Mouse (Mus musculus) inflammation-experienced regulatory T-cells, adult 6 months (primary cell): ENCODE data around the gene Rad51b. TPM values are rescaled to one million over a fixed set of nuclear protein-coding genes. Genes with fewer than 3 reads are reported as not detected.
"Not testable (repeated sequence)": the region's sequence is repeated elsewhere in the genome, so short reads cannot be mapped to it uniquely, and the experiment has no call there.

ENCODE experiments used
- ATAC-seq: one replicate; pipeline ENCODE4 v1.8.0; 2017
- polyA plus RNA-seq, 3 experiments: library from polyadenylated mRNA; unstranded; fragments of 100-300 nt; shearing (Covaris generic); gene quantifications; one replicate each; pipeline ENCODE4 v1.2.1; 2017

Gene Rad51b
- polyA plus RNA-seq: 1 to 10 TPM; 1.2 to 4.0 (median 3.4) TPM

DNA sequence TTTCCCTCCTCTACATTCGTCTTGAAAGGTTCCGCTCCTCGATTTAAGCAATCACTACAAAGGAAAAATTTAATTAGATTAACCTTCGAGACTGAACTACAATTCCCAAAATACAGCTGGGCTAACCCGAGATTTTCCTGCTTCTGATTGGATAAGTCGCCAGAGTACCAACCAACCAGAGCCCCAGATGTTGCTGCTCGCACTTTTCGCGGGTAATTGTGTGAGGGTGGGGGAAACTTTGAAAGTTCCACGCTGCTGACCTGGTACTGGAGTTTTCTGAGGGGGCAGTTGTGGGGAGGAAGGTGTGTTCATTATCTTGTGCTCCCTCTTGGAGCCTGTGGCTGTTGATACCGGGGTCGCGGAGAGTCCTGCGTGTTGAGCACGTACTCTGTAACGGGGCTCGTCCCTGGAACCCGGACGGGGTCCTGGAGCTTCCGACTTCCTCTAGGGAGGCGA lies at the start of gene Rad51b:
Gene Rad51b (plus strand): TSS at position 162 of the 456 bp plus-strand sequence.
- ATAC-seq: peak; percentile 79

DNA sequence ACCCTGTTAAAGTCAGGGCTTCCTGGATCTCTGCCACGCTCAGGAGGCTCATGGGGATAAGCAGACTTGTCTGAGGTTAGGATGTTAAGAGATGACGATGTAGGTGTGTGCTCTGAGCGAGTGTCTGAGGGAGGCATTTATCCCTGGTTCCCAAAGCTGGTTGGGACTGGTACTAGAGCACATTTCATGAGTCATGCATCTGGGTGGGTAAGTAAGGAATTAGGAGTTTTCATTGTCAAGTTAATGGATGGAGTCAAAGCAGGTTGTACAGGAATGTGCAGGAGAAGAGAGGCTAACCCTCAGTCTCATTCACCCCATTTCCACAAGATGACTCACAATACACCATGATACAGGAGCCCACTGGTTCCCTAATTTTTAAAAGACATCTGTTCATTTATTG lies 49.0 kb upstream of the Rad51b start:
- no peak for ATAC-seq

DNA sequence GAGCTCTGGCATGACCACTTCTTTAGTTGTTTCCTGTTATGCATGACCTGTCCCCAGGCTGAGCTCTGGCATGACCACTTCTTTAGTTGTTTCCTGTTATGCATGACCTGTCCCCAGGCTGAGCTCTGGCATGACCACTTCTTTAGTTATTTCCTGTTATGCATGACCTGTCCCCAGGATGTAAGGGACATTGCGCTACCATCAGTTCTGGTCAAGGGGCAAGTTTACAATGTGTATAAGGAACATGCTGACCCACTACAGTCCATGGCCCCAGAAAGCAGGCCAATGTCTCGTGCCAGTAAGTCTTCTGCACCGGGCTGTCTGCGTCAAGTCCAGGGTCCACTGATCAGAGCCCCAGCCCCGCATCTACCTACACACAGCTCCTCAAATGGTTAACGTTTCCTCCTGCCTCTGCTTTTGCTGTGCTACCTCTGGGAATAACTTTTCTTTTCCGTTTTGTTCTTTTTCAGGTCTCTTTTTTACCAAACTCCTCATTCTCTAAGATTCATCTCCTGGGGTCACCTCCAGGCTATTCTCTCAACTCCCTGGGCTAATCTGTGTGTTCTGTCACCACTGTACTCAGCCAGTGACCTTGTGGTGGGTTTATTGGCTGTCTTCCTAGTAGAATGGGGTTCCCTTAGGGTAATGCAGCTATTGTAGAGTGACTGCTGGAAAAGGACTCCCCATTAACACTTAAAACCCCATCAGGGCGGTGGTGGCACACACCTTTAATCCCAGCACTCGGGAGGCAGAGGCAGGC lies 43.6 kb upstream of the Rad51b start:
- ATAC-seq: no peak

DNA sequence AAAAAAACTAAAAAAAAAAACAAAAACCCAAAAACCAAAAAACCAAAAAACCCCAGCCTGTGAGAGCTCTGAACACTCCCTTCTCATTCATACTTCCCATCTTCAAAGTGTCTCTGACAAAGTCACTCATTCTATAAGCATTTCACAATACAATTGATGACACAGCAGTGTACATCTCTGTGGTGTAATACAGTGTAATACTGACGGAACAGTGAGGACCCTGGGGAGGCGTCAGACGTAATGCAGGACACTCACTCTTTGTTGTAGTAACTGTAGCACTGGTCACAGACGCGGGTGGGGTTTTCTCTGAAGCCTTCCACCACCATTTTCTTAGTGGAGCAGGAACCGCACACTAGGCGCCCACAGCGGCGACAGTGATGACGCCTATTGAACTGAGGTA lies 42.1 kb upstream of the Rad51b start:
- no peak for ATAC-seq

DNA sequence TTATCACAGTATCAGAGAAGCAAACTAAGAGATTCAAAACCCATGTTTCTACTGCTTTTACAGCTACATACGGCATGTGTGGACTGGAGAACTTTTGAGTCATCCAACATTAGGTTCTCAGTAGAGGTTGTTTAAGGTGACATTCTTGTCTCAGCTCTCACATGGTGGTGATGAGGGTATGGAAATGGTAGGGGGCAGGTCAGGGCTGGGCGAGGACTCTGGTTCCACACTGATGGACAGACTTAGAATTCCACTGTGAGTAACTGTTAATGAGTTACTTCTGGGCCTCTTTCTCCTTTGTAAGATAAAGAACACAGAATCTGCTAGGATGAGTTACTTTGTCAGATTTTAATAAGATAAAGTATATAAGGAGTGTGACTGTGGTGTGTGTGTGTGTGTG lies 36.9 kb upstream of the Rad51b start:
- ATAC-seq: no peak

DNA sequence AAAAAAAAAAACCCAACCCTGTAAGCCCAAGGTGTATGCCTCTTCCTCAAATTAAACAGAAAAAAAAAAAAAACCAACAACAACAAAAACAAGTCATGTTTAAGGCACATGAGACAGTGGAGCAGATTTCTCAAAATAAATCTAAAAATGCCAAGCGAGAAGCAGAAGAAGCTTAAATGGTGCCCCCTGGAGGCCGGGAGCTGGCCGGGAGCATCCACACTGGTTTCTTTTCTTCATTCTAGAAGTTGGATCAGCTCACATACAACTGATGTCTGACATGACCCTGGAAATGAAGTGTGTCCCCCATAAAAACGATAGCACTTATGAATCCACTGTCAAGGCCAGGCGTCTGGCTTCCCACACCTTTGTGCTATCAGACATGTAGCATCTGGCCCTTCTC lies 36.0 kb upstream of the Rad51b start:
- ATAC-seq: no peak

DNA sequence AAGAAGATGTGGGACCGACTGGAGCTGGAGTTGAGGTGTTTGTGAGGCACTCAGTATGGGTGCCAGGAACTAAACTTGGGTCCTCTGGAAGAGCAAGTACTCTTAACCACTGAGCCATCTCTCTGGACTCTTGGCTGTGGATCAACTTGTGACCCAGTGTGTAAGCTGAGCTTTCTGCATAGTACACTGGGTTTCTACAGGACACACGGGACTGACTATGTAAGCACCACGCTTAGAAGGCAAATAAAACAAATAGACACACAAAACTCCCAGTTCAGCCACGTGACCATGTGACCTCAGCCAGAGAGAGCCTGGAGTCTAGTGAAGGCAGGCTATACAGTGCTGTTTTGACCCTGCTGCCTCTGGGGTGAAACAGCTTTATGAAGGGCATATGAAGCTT lies 24.5 kb upstream of the Rad51b start:
- ATAC-seq: no peak

DNA sequence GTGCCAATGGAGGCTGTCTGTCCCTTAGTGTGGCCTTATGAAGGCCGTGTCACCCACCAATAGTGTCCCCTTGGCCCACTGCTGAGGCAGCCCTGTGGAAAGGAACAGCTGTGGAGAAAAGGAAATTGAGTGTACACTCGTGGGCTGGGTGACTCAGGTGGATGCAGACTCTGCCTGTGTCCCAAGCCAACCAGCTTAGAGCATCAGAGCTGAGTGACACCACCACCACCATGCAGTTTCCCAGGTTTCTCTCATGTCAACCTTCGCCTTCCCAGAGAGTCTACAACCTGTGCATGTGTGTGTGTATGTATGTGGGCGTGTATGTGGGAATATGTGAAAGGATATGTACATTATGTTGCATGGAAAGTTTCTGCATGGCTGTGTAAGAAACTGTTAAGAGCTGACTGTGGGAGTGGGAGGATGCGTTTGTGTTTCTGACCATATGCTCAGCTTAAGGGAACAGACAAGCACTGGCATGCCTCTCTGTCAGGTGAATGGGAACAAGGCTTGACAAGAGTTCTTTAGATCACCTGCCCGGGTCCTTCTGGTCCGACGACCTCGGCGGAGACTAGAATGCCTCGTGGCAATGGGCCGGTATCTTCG lies 17.5 kb upstream of the Rad51b start:
- ATAC-seq: no peak

DNA sequence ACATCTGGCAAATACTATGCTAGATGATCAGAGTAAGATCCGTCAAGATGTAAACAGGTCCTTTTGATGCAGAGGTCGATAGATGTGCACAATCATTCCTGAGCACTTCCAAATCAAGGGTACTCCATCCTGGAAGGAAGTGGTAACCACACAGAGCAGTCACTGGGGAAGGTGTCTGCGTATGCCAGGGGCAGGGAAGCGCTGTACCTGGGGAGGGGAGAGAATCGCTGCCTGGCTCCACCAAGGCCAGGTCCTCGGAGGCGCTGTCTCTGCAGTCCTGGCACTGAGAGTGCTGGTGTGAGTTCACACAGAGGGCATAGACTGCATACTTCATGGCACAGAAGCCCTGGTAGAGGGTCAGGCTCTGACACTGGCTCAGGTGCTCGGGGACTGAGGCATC lies 14.5 kb upstream of the Rad51b start:
- no peak for ATAC-seq

DNA sequence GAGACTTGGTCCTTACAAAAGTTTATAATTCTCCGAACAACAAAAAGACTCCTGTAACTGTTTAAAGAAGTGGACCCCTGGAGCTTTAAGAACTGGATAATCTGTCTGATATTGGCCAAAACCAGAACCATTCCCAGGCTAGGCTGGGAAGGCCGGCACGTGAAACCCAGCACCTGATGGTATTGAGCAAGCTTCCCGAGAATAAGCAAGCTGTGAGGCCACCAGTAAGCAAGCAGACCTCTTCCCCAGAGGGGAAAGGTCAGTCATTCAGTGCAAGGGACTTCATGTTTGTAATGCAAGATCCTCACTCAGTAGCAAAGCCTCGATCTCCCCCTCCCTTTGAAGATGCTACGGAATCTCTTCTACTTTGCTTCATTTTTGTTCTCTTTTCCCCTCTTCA lies 4.2 kb upstream of the Rad51b start:
- no peak for ATAC-seq

DNA sequence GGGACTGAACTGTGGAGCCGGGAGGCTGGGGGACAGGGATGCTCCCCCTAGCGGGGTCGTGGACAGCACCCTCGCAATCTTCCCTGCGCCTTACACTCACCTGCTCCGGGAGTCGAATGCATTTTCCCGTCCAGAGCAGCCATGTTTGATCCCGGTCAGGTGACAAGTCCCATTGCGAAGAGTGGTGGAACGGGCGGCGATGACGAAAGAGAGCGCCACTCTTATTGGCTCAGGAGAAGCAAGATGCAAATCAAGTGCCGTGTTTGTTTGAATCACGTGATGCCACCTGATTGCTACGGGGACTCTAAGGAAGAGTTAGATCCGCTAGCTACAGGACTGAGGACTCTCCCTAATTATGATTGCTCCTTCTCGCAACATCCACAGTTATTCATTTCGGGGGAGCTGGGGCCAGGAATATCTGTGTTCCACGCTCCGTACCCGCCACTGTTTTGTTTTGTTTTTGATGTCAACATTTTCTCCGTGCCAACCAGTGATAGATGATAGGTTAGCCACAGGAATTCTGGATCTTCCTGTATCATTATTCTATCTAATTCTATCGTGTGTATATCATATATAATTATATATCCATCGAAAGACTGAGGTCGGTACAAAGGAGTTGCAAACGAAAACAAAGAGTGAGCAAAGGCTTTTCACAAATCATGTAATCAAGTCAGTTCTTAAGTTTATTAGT lies 811 bp upstream of the Rad51b start, which contains the start of gene Zfyve26:
Gene Zfyve26 (minus strand): TSS at position 179 of the 691 bp plus-strand sequence.
- ATAC-seq: peak; percentile 90

DNA sequence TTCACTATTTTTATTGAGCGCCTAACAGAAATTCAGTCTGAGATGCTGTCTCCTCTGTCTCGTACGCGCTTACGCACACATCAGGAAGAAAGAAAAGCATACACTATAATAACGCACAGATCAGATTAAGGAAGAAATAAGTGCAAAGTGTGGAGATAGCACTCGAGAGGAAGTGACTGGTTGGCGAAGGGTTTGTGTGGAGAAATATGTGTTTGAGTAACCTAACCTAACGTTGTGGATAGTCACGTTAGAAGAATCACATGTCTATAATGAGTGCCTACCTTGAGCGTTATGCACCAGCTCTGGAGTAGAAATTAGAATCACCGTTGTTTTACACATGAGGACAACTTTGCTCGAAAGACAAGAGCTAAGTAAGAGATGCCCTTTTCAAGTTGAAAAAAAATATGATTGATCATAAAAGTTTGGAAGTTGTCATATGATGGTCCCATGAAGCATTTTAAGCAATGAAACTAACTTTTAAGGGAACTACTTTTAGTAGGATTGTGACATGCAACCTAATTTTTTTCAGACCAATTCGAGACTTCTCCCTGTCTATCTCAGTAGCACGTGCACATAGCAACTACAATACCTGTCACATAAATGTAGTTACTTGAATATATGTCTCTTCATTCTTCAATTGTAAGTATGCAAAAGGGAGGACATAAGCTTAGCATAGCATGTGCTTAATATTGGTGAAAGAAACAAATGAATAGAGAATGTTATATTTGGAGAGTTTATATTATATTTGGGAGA lies 978 bp downstream of the Rad51b start:
- ATAC-seq: no peak

DNA sequence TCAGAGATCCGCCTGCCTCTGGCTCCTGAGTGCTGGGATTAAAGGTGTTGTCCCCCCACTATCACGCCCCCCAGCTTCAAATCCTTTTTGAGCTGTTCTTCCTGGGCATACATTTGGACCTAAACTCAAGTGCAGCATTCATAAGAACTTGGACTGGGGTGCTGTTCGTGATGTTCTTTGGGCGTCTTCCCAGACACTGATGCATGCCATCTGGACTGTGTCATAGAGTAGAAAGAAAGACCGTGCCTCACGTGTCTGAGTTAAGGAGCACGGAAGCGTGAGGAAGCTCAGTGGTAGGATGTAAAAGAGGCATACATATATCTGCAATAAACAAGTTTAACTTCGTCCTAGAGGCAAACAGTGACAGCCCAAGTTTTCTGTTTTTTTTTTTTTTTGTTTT lies 4.7 kb downstream of the Rad51b start:
- ATAC-seq: no peak

DNA sequence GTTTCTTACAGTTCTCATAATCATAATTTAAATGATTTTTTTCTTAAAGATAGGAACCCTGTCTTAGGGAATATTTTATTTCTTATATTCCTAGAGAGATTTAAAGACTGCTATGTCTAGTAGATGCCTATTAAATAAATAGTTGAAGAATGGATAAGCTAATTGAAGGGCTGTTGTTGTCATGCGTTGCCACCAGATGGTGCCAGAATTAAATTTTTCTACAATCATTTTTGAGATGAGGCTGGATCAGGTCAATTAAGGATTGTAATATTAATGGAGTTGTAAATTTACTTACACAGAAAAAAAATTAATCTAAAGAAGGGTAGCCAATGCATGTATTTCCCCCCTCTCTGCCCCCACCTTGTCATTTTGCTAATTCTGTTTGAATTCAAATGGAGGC lies 8.0 kb downstream of the Rad51b start:
- ATAC-seq: no peak

DNA sequence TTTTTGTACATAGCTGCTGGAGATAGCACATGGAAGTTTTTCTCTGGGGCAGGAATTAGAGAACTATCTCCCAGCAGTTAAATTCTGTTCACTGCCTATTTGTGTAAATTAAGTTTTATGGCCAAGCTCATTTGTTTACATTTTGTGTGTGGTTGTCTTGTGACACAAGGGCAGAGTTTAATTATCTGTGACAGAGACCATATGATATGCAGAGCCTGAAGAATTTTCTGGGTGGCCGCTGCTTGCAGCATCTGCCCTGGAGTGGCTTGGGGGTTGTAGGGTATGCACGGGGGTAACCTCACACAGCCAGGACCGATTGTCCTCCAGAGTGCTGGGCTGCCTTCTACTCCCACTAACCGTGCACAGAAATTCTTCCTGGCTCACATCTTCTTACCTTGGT lies 8.9 kb downstream of the Rad51b start:
- ATAC-seq: no peak

DNA sequence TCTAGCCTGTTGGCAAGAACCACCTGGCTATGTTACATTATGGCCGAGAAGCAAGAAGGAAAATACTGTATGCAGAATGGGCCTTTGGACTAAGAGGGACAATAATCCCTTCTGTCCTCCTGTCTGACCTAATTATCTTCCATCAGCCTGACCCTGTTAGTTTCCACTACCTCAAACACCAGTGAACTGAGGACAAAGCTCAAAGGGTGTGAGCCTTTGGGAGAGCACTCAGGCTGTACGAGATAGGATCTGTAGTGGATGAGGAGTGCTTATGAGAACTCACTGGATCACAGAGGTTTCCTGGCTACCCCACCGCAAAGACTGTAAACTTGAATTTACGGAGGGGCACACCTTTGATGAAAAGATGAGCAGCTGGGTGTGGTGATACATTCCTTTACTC lies 16.6 kb downstream of the Rad51b start:
- no peak for ATAC-seq

DNA sequence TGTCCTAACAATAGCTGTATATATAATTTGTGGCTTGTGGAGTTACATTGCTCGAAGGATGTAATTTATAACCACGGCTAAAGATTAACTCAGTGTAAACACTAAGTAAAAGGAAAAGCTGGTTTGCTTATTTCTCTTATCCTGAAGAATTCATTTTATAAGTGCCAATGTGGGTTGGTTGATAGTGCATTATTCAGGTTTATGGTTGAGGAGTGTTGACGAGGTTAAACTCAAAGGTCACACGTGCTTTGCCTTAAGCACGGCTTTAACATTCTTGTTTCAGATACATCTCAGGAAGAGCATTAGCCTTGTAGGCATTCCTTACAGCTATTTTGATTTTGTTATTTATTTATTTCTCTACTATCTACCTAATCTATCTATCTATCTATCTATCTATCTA lies 20.3 kb downstream of the Rad51b start:
- ATAC-seq: no peak

DNA sequence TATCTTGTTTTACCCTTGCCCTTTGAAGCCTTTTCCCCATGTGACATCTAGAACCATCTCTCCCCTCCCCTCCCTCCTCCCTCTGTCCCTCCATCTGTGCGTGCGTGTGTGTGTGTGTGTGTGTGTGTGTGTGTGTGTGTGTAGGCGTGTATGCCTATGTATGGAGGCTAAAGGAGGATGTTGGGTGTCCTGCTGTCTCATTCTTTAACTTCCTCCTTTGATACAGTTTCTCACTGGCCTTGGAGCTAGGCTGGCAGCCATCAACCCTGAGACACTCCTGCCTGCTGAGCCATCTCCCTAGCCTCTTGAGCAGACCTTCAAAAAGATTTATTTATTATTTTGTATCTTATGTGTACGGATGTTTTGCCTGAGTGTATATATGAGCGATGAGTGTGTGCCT lies 23.8 kb downstream of the Rad51b start:
- ATAC-seq: no peak

DNA sequence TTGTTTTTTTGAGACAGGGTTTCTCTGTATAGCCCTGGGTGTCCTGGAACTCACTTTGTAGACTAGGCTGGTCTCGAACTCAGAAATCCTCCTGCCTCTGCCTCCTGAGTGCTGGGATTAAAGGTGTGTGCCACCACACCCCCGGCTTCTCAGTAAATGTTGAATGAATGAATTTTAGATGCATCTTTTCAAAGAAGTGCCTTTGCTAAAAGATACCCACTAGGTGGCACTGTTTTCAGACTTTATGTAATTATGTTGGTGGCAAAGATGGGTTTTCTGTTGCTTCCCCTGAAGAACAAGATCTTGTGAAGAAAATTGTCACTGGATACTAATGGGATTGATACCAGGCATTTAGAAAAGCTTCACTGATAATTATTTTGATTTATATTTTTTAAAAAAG lies 25.5 kb downstream of the Rad51b start:
- not testable (repeated sequence) for ATAC-seq

DNA sequence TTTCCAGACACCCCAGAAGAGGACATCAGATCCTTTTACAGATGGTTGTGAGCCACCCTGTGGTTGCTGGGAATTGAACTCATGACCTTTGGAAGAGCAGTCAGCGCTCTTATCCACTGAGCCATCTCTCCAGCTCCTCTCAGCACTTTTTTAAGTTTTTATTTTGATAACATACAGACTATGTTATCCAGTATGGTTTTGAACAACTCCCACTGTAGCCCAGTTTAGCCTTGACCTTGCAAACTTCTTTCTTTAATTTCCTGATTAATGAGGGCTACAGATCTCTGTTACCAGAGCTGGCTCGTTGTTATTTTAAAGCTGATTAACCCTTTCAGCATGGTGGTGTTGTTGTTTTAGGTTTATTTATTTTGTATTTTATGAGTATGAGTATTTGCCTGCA lies 29.2 kb downstream of the Rad51b start:
- ATAC-seq: no peak

DNA sequence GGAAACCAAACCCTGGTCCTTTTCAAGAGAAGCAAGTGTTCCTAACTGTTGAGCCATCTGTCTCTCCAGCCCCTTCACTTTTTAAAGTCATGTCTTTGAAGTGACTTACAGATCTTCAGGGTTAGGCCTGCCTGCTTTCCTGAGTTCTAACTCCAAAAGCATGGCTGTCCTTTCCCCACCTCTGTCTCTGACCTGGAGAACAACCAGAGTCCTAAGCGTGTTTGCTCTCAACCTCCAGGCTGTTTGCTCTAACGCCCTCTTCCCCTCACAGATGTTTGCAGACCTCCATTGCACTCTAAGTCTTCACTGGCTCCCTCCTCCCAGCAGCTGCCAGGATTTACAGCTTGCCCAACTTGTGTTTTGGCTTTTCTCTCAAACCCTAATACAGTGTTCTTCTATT lies 29.7 kb downstream of the Rad51b start:
- no peak for ATAC-seq

DNA sequence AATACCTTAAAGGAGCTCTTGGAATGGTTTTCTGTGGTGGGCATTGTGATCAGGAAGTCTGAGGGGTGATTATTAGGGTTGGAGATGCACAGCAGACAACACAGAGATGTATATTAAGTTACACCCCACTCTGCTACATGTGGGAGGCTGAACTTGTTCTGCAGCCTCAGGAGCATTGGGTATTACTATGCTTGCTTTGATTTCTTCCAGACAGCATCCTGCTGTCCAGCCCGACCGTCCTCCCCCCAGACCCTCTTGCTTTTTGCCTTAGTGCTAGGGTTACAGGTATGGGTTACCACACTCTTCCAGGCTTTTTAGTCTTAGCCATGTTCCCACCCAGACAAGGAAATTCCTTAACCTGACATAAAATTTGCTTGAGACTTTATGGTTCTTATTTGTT lies 30.8 kb downstream of the Rad51b start:
- no peak for ATAC-seq

DNA sequence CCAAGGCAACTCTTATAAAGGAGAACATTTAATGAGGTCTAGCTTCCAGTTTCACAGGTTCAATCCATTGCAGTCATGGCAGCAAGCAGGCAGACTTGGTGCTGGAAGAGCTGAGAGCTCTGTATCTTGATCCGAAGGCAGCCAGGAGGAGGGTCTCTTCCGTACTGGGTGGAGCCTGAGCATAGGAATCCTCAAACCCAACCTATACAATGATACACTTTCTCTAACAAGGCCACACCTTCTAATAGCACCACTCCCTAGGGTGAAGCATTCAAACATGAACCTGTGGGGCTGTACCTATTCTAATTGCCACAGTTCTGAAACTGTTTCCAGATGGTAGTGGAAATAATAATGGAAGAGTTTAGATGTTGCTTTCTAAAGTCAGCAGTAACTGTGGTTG lies 33.5 kb downstream of the Rad51b start:
- ATAC-seq: no peak
